Mouse (Mus musculus) MEL (cell line): ENCODE data around the gene Itga11.

Experiments
- CTCF ChIP-seq, 3 experiments: IDR thresholded peaks in 2 of 3; conservative IDR thresholded peaks in 1 of 3; 2 replicates each; pipeline ENCODE4 v1.5.1; 2011 to 2012; ENCODE audit warnings: low read length in 3 of 3, low read depth in 2 of 3, mild to moderate bottlenecking in 2 of 3, improper control_type of control experiment in 1 of 3, inconsistent platforms in 1 of 3, mixed read lengths in 1 of 3, moderate library complexity in 1 of 3; ENCODE audit not compliant: control insufficient read depth in 1 of 3, insufficient read depth in 1 of 3, poor library complexity in 1 of 3, severe bottlenecking in 1 of 3
- EP300 ChIP-seq, 2 experiments: IDR thresholded peaks; 2 replicates each; pipeline ENCODE4 v1.6.1; 2011; ENCODE audit warnings: improper control_type of control experiment in 2 of 2, low read length in 2 of 2, low read depth in 1 of 2, mild to moderate bottlenecking in 1 of 2
- GABPA ChIP-seq: IDR thresholded peaks from 2 replicates; pipeline ENCODE4 v1.6.1; 2012; ENCODE audit warnings: low read depth, mild to moderate bottlenecking, inconsistent platforms, low read length, improper control_type of control experiment, moderate library complexity
- GATA1 ChIP-seq: IDR thresholded peaks from 2 replicates; pipeline ENCODE4 v1.6.1; 2011; ENCODE audit warnings: low read depth, low read length, improper control_type of control experiment
- HCFC1 ChIP-seq: IDR thresholded peaks from 2 replicates; pipeline ENCODE4 v1.6.1; 2012; ENCODE audit warnings: low read depth, mild to moderate bottlenecking, inconsistent platforms, low read length, improper control_type of control experiment, moderate library complexity
- NELFE ChIP-seq: IDR thresholded peaks from 2 replicates; pipeline ENCODE4 v1.6.1; 2011; ENCODE audit warnings: low read depth, low read length, improper control_type of control experiment
- POLR2A ChIP-seq, 2 experiments: IDR thresholded peaks; 2 replicates each; pipeline ENCODE4 v1.6.1; 2011 to 2012; ENCODE audit warnings: low read length in 2 of 2, mild to moderate bottlenecking in 2 of 2, control low read depth in 1 of 2, improper control_type of control experiment in 1 of 2, low read depth in 1 of 2, moderate library complexity in 1 of 2; ENCODE audit not compliant: control insufficient read depth in 1 of 2, insufficient read depth in 1 of 2, poor library complexity in 1 of 2
- RAD21 ChIP-seq: IDR thresholded peaks from 2 replicates; pipeline ENCODE4 v1.6.1; 2011; ENCODE audit warnings: mild to moderate bottlenecking, low read depth, low read length, improper control_type of control experiment
- RCOR1 ChIP-seq: IDR thresholded peaks from 2 replicates; pipeline ENCODE4 v1.6.1; 2012; ENCODE audit warnings: low read depth, mild to moderate bottlenecking, inconsistent platforms, low read length, improper control_type of control experiment
- TAL1 ChIP-seq: IDR thresholded peaks from 2 replicates; pipeline ENCODE4 v1.6.1; 2012; ENCODE audit warnings: mild to moderate bottlenecking, inconsistent platforms, low read length, moderate library complexity, mixed read lengths
- USF1 ChIP-seq: IDR thresholded peaks from 2 replicates; pipeline ENCODE4 v1.6.1; 2014; ENCODE audit warnings: low read depth, mild to moderate bottlenecking, inconsistent platforms, low read length, improper control_type of control experiment, moderate library complexity
- ZC3H11A ChIP-seq: IDR thresholded peaks from 2 replicates; pipeline ENCODE4 v1.6.1; 2012; ENCODE audit warnings: low read depth, mild to moderate bottlenecking, inconsistent platforms, low read length, improper control_type of control experiment
- ZMIZ1 ChIP-seq: IDR thresholded peaks from 2 replicates; pipeline ENCODE4 v1.6.1; 2012; ENCODE audit warnings: low read depth, mild to moderate bottlenecking, inconsistent platforms, low read length, improper control_type of control experiment, moderate library complexity

DNA sequence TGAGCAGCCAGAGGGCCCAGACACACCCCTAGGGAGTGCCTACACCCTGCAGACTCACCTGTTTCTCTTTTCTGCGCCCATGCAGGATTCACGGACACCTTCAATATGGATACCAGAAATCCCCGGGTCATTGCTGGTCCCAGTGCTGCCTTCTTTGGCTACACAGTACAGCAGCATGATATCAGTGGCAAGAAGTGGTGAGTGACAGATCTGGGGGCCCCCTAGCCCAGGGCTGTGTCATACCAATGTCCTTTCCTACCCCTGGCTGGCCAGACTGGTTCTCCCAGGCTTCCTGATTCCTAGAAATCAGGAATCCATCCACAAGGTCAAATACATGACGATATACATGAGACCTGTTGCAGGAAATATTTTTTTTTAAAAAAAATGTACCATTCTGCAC is 19.2 kb downstream of the Itga11 start:
- TF ChIP-seq POLR2A (IDR thresholded peaks at IDR 0.05; ENCODE audit: control insufficient read depth in 1 of 2, insufficient read depth in 1 of 2, low read depth in 1 of 2, low read length in 2 of 2, poor library complexity in 1 of 2) = no peak
- no peak for TF ChIP-seq USF1
- no peak for TF ChIP-seq CTCF (IDR thresholded peaks at IDR 0.05 in 2 of 3, conservative IDR thresholded peaks at IDR 0.05 in 1 of 3; ENCODE audit: control insufficient read depth in 1 of 3, insufficient read depth in 1 of 3, low read depth in 2 of 3, low read length in 3 of 3, poor library complexity in 1 of 3, severe bottlenecking in 1 of 3)
- no peak for TF ChIP-seq RCOR1
- TF ChIP-seq ZMIZ1 = no peak
- TF ChIP-seq ZC3H11A = no peak
- no peak for TF ChIP-seq NELFE
- no peak for TF ChIP-seq GABPA
- no peak for TF ChIP-seq EP300 (IDR thresholded peaks at IDR 0.05; ENCODE audit: low read depth in 1 of 2, low read length in 2 of 2)
- no peak for TF ChIP-seq TAL1
- no peak for TF ChIP-seq RAD21
- TF ChIP-seq HCFC1 = no peak
- no peak for TF ChIP-seq GATA1
